Mouse (Mus musculus) v-Abl transformed pro-B cells (cell line): ENCODE results near the gene Ptgs1.

Source experiments
- in situ Hi-C, 2 experiments: fragments of 400-800 bp; cut with MboI; formaldehyde crosslinking; loops; one replicate each; pipeline ENCODE4 v1.15.1; 2025; ENCODE audit not compliant: unreplicated experiment in 2 of 2

Ptgs1 gene

GRCm38 (mm10) chr2:36213108-36213507 lies 17.1 kb upstream of the Ptgs1 start:
- in situ Hi-C loops = loop anchor here (5.0 to 25.0 kb wide), 9 partner anchors 59 to 1122 kb away; partner anchors contain the start of gene Dab2ip (in 1 of the 2)

- in situ Hi-C loops = loop anchor here (5.0 to 25.0 kb wide), 9 partner anchors 58 to 1121 kb away; partner anchors contain the start of gene Dab2ip (in 1 of the 2)
Measured at GRCm38 (mm10) chr2:36214023-36214422, 16.2 kb upstream of the Ptgs1 start.

GRCm38 (mm10) chr2:36214425-36214824 lies 15.8 kb upstream of the Ptgs1 start:
- in situ Hi-C loops = loop anchor here (5.0 to 25.0 kb wide), 9 partner anchors 58 to 1120 kb away; partner anchors contain the start of gene Dab2ip (in 1 of the 2)

- in situ Hi-C loops = loop anchor here (10.0 to 25.0 kb wide), 5 partner anchors 60 to 1120 kb away; no protein-coding TSS in a partner anchor
Measured at GRCm38 (mm10) chr2:36215203-36215739, 15.0 kb upstream of the Ptgs1 start.

GRCm38 (mm10) chr2:36216546-36216945 lies 13.7 kb upstream of the Ptgs1 start:
- in situ Hi-C loops = loop anchor here (10.0 to 25.0 kb wide), 5 partner anchors 58 to 1118 kb away; no protein-coding TSS in a partner anchor

GRCm38 (mm10) chr2:36216953-36217573 lies 13.2 kb upstream of the Ptgs1 start:
- in situ Hi-C loops = loop anchor here (10.0 to 25.0 kb wide), 5 partner anchors 58 to 1118 kb away; no protein-coding TSS in a partner anchor

- in situ Hi-C loops = loop anchor here (10.0 to 25.0 kb wide), 5 partner anchors 57 to 1117 kb away; no protein-coding TSS in a partner anchor
Measured at GRCm38 (mm10) chr2:36217692-36218233, 12.5 kb upstream of the Ptgs1 start.

GRCm38 (mm10) chr2:36220106-36220505 lies 10.1 kb upstream of the Ptgs1 start:
- in situ Hi-C loops = loop anchor here (25.0 kb wide), 2 partner anchors 583 to 933 kb away; no protein-coding TSS in a partner anchor

- in situ Hi-C loops = loop anchor here (25.0 kb wide), 2 partner anchors 584 to 934 kb away; no protein-coding TSS in a partner anchor
Measured at GRCm38 (mm10) chr2:36220891-36221290, 9.3 kb upstream of the Ptgs1 start.

- in situ Hi-C loops = loop anchor here (25.0 kb wide), 2 partner anchors 585 to 935 kb away; no protein-coding TSS in a partner anchor
Measured at GRCm38 (mm10) chr2:36222168-36222848, 7.9 kb upstream of the Ptgs1 start.

GRCm38 (mm10) chr2:36223436-36223835 lies 6.8 kb upstream of the Ptgs1 start:
- in situ Hi-C loops = loop anchor here (25.0 kb wide), 2 partner anchors 586 to 936 kb away; no protein-coding TSS in a partner anchor

- in situ Hi-C loops = loop anchor here (25.0 kb wide), 2 partner anchors 587 to 937 kb away; no protein-coding TSS in a partner anchor
Measured at GRCm38 (mm10) chr2:36224153-36224552, 6.1 kb upstream of the Ptgs1 start.

- in situ Hi-C loops = loop anchor here (25.0 kb wide), 2 partner anchors 587 to 937 kb away; no protein-coding TSS in a partner anchor
Measured at GRCm38 (mm10) chr2:36224599-36224998, 5.6 kb upstream of the Ptgs1 start.

- in situ Hi-C loops = no loop called here
Measured at GRCm38 (mm10) chr2:36230967-36231366, 741 bp downstream of the Ptgs1 start.

- in situ Hi-C loops = no loop called here
Measured at GRCm38 (mm10) chr2:36234526-36235368, 4.5 kb downstream of the Ptgs1 start.

GRCm38 (mm10) chr2:36235917-36236316 lies 5.7 kb downstream of the Ptgs1 start:
- in situ Hi-C loops = no loop called here

- in situ Hi-C loops = no loop called here
Measured at GRCm38 (mm10) chr2:36236889-36237288, 6.7 kb downstream of the Ptgs1 start.

GRCm38 (mm10) chr2:36237557-36237956 lies 7.3 kb downstream of the Ptgs1 start:
- in situ Hi-C loops = no loop called here

- in situ Hi-C loops = no loop called here
Measured at GRCm38 (mm10) chr2:36238467-36238866, 8.2 kb downstream of the Ptgs1 start.

GRCm38 (mm10) chr2:36238951-36239350 lies 8.7 kb downstream of the Ptgs1 start:
- in situ Hi-C loops = no loop called here
